Comparison of ENCODE assay signal across 10 mouse cellular contexts in the genomic region with DNA sequence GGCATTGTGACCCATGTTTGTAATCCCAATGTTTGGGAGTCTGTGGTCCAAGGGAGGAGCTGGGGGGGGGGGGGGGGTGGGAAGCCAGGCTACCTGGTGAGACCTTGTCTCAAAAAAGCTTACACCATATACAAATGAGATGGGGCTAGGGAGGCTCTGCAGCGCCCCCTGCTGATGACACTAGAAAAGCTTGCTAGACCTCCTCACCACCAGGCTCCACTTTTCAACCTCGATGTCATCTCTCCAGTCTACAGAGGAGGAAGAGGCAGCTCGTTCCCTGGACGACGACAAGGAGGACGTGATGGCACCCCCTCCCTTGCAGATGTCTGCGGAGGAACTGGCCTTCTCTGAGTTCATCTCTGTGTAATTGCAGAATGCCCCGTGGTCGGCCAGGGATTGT. TPM values are rescaled to one million over a fixed set of nuclear protein-coding genes. Genes with fewer than 3 reads are reported as not detected.
A peak's percentile ranks its signal among the peaks of the same experiment; 100 is the strongest.
DNase-seq lines count a peak whose midpoint lies in the region; ATAC-seq lines count a peak whose summit lies in the region.
"Had no signal": no experiment of that assay in that cellular context is flagged by ENCODE, and none has a peak within 500 bp of the region (broad histone marks: within the 10 kb centered on the region; RNA-seq: fewer than 3 reads in every experiment).

No protein-coding gene starts in this region.

- H3K36me3 ChIP-seq in heart, embryonic 12.5 days: peaks cover 7% of the 10 kb centered on the region
- H3K36me3 ChIP-seq in kidney, embryonic 14.5 days (ENCODE audit: control insufficient read depth, insufficient read depth, low read length): no peaks in the 10 kb centered on the region

- H3K9ac ChIP-seq in heart, embryonic 12.5 days: no peak overlapping the region
- no peak overlapping the region for H3K9ac ChIP-seq in kidney, embryonic 14.5 days (ENCODE audit: low read depth, low read length)
- H3K9ac ChIP-seq: liver, embryonic 15.5 days had no signal

- no peak for ATAC-seq in heart, embryonic 12.5 days (ENCODE audit: insufficient number of reproducible peaks, low FRiP score)
- peak; percentile 18; the same call in 1 of the 2 replicates for ATAC-seq in kidney, embryonic 14.5 days (ENCODE audit: low FRiP score, low TSS enrichment)
- ATAC-seq in activated CD4-positive, CD25-positive, alpha-beta regulatory T cell, adult 4 months: no peak

- 0 out of 2 replicates have a peak, but pooled peaks cover 3% of the 10 kb centered on the region for H3K4me1 ChIP-seq in heart, embryonic 12.5 days (replicated peaks)
- H3K4me1 ChIP-seq in kidney, embryonic 14.5 days (ENCODE audit: control insufficient read depth, insufficient read depth, low read length): peaks cover 8% of the 10 kb centered on the region; the same call in 1 of the 2 replicates
- H3K4me1 ChIP-seq: liver, embryonic 15.5 days had no signal

- no peaks in the 10 kb centered on the region for H3K9me3 ChIP-seq in heart, embryonic 12.5 days (replicated peaks)
- H3K9me3 ChIP-seq in kidney, embryonic 14.5 days (ENCODE audit: control insufficient read depth, low read length): no peaks in the 10 kb centered on the region
- H3K9me3 ChIP-seq: liver, embryonic 15.5 days had no signal

- H3K27ac ChIP-seq in heart, embryonic 12.5 days (ENCODE audit: poor library complexity, severe bottlenecking): no peak overlapping the region
- no peak overlapping the region for H3K27ac ChIP-seq in kidney, embryonic 14.5 days (ENCODE audit: low read depth, low read length)
- H3K27ac ChIP-seq: liver, embryonic 15.5 days had no signal

- H3K4me2 ChIP-seq in heart, embryonic 12.5 days: no peak overlapping the region
- no peak overlapping the region for H3K4me2 ChIP-seq in kidney, embryonic 14.5 days (replicated peaks; ENCODE audit: low read depth, low read length)
- H3K4me2 ChIP-seq: liver, embryonic 15.5 days had no signal

- H3K4me3 ChIP-seq in heart, embryonic 12.5 days: no peak overlapping the region
- H3K4me3 ChIP-seq in kidney, embryonic 14.5 days (ENCODE audit: low read length): no peak overlapping the region
- H3K4me3 ChIP-seq: erythroblast, embryonic 14.5 days; liver, embryonic 15.5 days had no signal

- peak; percentile 52 to 72 for DNase-seq in heart, adult 18-20 months
- DNase-seq in 3T3-L1 (ENCODE audit: low read depth, low spot score): peak; percentile 44
- DNase-seq in MEL-GATA-1-ER (ENCODE audit: extremely low read depth, low read depth): peak; percentile 37
- DNase-seq in cerebellum, adult 9-11 months: peak; percentile 68
- peak; percentile 66 for DNase-seq in lung, postnatal 14 days

- WGBS in heart, embryonic 12.5 days: 25% methylated on average over 9 of the region's 9 CpGs
- WGBS in kidney, embryonic 14.5 days: 28% methylated on average over 9 of the region's 9 CpGs

- H3K27me3 ChIP-seq in heart, embryonic 12.5 days (replicated peaks): 0 out of 2 replicates have a peak, but pooled peaks cover 3% of the 10 kb centered on the region
- H3K27me3 ChIP-seq in kidney, embryonic 14.5 days (ENCODE audit: control insufficient read depth, insufficient read depth, low read length): no peaks in the 10 kb centered on the region

RNA-seq across cellular contexts. Expression of a gene that starts 12.5 kb away (rescaled TPM):
- 10 to 100 TPM; 49.0 to 52.9 TPM for total RNA-seq in heart, adult 18-20 months (2021)
- polyA plus RNA-seq in heart, embryonic 12.5 days (2016; fragmentation: Nextera tagmentation; extraction: Ambion mirVana): 1.6 and 1.9 TPM in 2 replicates
- 0.38 and 0.43 TPM in 2 replicates for polyA plus RNA-seq in kidney, embryonic 14.5 days (2014; fragmentation: Nextera tagmentation; extraction: Ambion mirVana)
- under 1 TPM in 1 of 2 experiments, not detected in 1; 0.13 TPM for polyA plus RNA-seq in activated CD4-positive, CD25-positive, alpha-beta regulatory T cell, adult 4 months (2017; shearing (Covaris generic))
- polyA plus RNA-seq: erythroblast, embryonic 14.5 days had no signal

RNA-seq across cellular contexts. Expression of a gene that starts 25.6 kb away (rescaled TPM):
- 1 to 10 TPM; 1.4 to 1.5 TPM for total RNA-seq in heart, adult 18-20 months (2021)
- polyA plus RNA-seq in heart, embryonic 12.5 days (2016; fragmentation: Nextera tagmentation; extraction: Ambion mirVana): 4.1 and 4.5 TPM in 2 replicates
- 5.1 and 8.4 TPM in 2 replicates for polyA plus RNA-seq in kidney, embryonic 14.5 days (2014; fragmentation: Nextera tagmentation; extraction: Ambion mirVana)
- under 1 TPM in 1 of 2 experiments, not detected in 1; 0.36 TPM for polyA plus RNA-seq in activated CD4-positive, CD25-positive, alpha-beta regulatory T cell, adult 4 months (2017; shearing (Covaris generic))
- polyA plus RNA-seq: erythroblast, embryonic 14.5 days had no signal

RNA-seq across cellular contexts. Expression of a gene that starts 34.5 kb away (rescaled TPM):
- total RNA-seq in heart, adult 18-20 months (2021): 1 to 10 TPM; 1.5 to 3.1 TPM
- polyA plus RNA-seq in heart, embryonic 12.5 days (2016; fragmentation: Nextera tagmentation; extraction: Ambion mirVana): 15.4 and 17.8 TPM in 2 replicates
- polyA plus RNA-seq in kidney, embryonic 14.5 days (2014; fragmentation: Nextera tagmentation; extraction: Ambion mirVana): 6.9 and 10.3 TPM in 2 replicates
- polyA plus RNA-seq in activated CD4-positive, CD25-positive, alpha-beta regulatory T cell, adult 4 months (2017; shearing (Covaris generic)): 1 to 10 TPM; 2.5 to 3.7 TPM

RNA-seq across cellular contexts. Expression of a gene that starts 47.3 kb away (rescaled TPM):
- not detected for total RNA-seq in heart, adult 18-20 months (2021)
- polyA plus RNA-seq in heart, embryonic 12.5 days (2016; fragmentation: Nextera tagmentation; extraction: Ambion mirVana): not detected in 2 replicates
- not detected in 2 replicates for polyA plus RNA-seq in kidney, embryonic 14.5 days (2014; fragmentation: Nextera tagmentation; extraction: Ambion mirVana)
- not detected for polyA plus RNA-seq in activated CD4-positive, CD25-positive, alpha-beta regulatory T cell, adult 4 months (2017; shearing (Covaris generic))
- polyA plus RNA-seq: erythroblast, embryonic 14.5 days; liver, embryonic 15.5 days had no signal

RNA-seq across cellular contexts. Expression of a gene that starts 53.8 kb away (rescaled TPM):
- total RNA-seq in heart, adult 18-20 months (2021): not detected
- not detected in 2 replicates for polyA plus RNA-seq in heart, embryonic 12.5 days (2016; fragmentation: Nextera tagmentation; extraction: Ambion mirVana)
- polyA plus RNA-seq in kidney, embryonic 14.5 days (2014; fragmentation: Nextera tagmentation; extraction: Ambion mirVana): not detected in 2 replicates
- polyA plus RNA-seq in activated CD4-positive, CD25-positive, alpha-beta regulatory T cell, adult 4 months (2017; shearing (Covaris generic)): not detected
- polyA plus RNA-seq: erythroblast, embryonic 14.5 days had no signal
